Mouse (Mus musculus) kidney, adult 2 months (tissue): ENCODE data around the gene Calhm2.

Experiments used
- CTCF ChIP-seq: fragments of 200-500 bp; conservative IDR thresholded peaks from 2 replicates; pipeline ENCODE4 v1.5.1; 2011; ENCODE audit warnings: low read depth, mild to moderate bottlenecking, control low read depth, low read length, moderate library complexity, mixed read lengths; ENCODE audit not compliant: insufficient read depth, insufficient read length
- POLR2A ChIP-seq: fragments of 200-500 bp; IDR thresholded peaks from one replicate; pipeline ENCODE4 v1.6.1; 2011; ENCODE audit warnings: low read depth, low read length, control low read depth

DNA sequence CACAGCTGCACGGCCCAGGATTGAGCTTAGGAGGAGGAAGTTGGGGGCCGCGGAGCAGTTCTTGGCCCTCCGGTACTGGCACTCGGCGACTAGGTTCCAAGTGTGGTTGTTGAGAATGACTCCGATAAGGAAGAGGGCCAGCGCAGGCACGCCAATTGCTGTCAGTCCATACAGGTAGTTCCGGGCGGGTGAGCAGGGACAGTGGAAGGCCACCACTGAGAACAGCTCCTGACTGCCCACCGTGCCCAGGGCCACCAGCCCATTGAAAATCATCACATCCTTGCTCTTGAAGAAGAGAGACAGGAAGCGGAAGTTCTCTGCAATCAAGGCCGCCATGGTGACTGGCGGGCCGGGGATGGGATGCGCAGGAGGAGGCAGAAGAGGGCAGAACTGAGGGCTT, 2.5 kb downstream of the Calhm2 start:
- TF ChIP-seq POLR2A (no peak), CTCF (no peak)
